Mouse (Mus musculus): Measurements from ENCODE around the gene Zcchc2.

GRCm38 (mm10) chr1:106040271-106040670, 50.1 kb downstream of the Zcchc2 start:
- no peak for TF ChIP-seq TCF12 (IDR thresholded peaks at IDR 0.05; ENCODE audit: low read depth, low read length)
- no peak for TF ChIP-seq USF2 (IDR thresholded peaks at IDR 0.05; ENCODE audit: borderline replicate concordance in 1 of 2, insufficient read depth in 1 of 2, low read depth in 1 of 2, low read length in 2 of 2)
- no peak for TF ChIP-seq NELFE (IDR thresholded peaks at IDR 0.05; ENCODE audit: low read depth, low read length)
- TF ChIP-seq RCOR1 (IDR thresholded peaks at IDR 0.05; ENCODE audit: low read depth, low read length), result no peak
- TF ChIP-seq TBP (IDR thresholded peaks at IDR 0.05; ENCODE audit: low read depth, low read length), result no peak
- no peak for TF ChIP-seq CTCF (IDR thresholded peaks at IDR 0.05 in 2 of 3, conservative IDR thresholded peaks at IDR 0.05 in 1 of 3; ENCODE audit: control insufficient read depth in 1 of 3, insufficient read depth in 1 of 3, low read depth in 2 of 3, low read length in 3 of 3, poor library complexity in 1 of 3, severe bottlenecking in 1 of 3)
- no peak for TF ChIP-seq POLR2AphosphoS2 (IDR thresholded peaks at IDR 0.05; ENCODE audit: low read length)
- no peak for TF ChIP-seq USF1 (IDR thresholded peaks at IDR 0.05; ENCODE audit: low read depth, low read length)
- no peak for TF ChIP-seq POLR2A (IDR thresholded peaks at IDR 0.05; ENCODE audit: control insufficient read depth in 1 of 2, insufficient read depth in 1 of 2, low read depth in 1 of 2, low read length in 2 of 2, poor library complexity in 1 of 2)
- no peak for TF ChIP-seq TAL1 (IDR thresholded peaks at IDR 0.05; ENCODE audit: low read length)
- no peak for TF ChIP-seq NRF1 (IDR thresholded peaks at IDR 0.05; ENCODE audit: insufficient read depth, low read depth, low read length, poor library complexity, severe bottlenecking)

Data from MEL (cell line).